Mouse (Mus musculus) embryonic fibroblast, embryonic 13.5 days (primary cell): ENCODE data around the gene Marc1.

Experiments used
- CTCF ChIP-seq: IDR thresholded peaks from 2 replicates; pipeline ENCODE4 v1.5.1; 2011; ENCODE audit warnings: mild to moderate bottlenecking, control low read depth, low read length, moderate library complexity, borderline replicate concordance; ENCODE audit not compliant: insufficient read depth
- POLR2A ChIP-seq: IDR thresholded peaks from 2 replicates; pipeline ENCODE4 v1.6.1; 2011; ENCODE audit warnings: low read depth, mild to moderate bottlenecking, control low read depth, low read length, moderate library complexity

DNA sequence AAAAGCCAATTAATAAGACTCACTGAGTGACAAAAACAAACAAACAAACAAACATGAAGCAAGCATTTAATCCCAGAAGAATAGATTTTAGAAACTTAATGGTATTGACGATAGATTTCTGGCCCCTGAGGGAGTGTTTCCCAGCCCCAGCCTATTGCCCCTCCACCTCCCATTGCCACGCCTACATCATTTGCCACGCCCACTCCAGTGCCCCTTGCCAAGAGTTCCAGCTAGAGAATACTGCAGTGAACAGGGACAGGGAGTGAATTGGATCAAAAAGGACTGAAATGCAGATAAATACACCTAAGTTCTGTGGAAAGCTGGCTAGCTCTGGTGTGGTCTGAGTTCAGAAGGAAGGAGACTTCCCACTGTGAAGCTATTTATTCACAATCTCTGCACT is 47.2 kb downstream of the Marc1 start:
- TF ChIP-seq CTCF (no peak), POLR2A (no peak)
